Mouse (Mus musculus) T-helper 1 cell (primary cell): ENCODE measurements at regions not wholly inside any gene's neighbourhood (a gene's known extent, or its start where the extent isn't known, plus 50 kb on each side); places are given as distances from the start of the nearest gene placed in this dataset.

Source experiments
- in situ Hi-C: fragments of 300-600 bp; cut with MboI, MseI; formaldehyde crosslinking; loops from one replicate; pipeline ENCODE4 v1.15.1; 2025; ENCODE audit warnings: high pct_unique_total_duplicates

DNA sequence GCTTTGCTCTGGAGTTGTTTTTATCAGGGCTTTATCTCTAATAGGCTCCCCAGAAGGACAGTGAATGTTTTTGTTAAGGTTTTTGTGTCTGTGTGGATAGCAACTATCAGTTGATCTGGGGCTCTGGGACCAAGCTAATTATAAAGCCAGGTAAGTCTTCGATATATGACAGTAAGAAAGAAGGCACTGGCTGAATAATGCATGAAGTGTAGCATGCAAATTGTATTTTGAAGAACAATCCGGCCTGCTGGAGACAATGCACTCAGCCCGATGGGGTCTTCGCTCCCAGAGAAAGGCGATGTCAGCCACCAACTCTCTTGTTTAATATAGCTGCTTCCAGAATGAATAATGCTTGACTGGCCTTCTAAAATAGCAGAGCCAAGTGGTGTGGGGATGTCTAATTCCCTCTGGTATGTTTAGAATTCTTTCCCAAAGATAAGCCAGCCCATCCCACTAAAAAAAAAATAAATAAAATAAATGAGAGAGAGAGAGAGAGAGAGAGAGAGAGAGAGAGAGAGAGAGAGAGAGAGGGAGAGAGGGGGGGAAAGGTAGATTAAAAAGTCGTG, 68.6 kb downstream of the Dad1 start:
- in situ Hi-C loops, result loop anchor here (25.0 kb wide), 2 partner anchors 723 to 1873 kb away; partner anchors contain the start of gene Mettl3

DNA sequence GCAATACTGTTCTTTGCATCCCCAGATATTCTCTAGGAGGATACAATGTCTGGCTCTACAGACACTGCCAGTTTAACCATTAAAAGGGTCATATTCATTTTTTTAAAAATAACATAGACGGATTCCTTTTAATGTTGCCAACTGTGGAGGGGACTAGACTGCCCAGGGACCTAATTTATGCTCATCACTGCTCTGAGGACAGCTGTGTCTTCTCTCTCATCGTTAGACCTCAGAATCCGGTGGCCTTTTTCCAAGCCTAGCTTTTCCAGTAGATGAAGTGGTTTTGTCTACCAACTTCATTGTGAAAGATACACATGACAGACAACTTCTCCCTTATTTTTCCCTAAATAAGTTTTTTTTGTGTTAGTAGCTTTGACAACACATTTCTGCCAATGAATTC, 70.0 kb downstream of the Dad1 start:
- in situ Hi-C loops, result loop anchor here (25.0 kb wide), 2 partner anchors 722 to 1872 kb away; partner anchors contain the start of gene Mettl3

DNA sequence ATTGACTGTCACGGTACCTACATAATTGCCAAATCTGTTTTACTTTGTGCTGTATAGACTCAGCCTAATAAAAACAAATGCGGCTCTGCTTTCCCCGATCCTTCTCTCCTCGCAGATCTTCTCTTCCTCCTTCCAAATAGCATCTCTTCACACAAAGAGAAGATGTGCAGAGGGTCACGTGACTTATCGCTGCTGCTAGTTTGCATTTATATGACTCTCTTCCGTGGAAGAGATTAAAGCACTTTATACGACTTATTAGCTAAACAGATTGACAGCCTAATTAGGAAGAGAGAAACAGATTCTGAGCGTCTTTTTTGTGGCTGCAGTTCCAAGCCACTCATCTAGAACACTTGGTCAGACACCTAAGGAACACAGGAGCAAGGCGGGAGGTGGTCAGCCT, 71.1 kb downstream of the Dad1 start:
- in situ Hi-C loops, result loop anchor here (25.0 kb wide), 2 partner anchors 721 to 1871 kb away; partner anchors contain the start of gene Mettl3

DNA sequence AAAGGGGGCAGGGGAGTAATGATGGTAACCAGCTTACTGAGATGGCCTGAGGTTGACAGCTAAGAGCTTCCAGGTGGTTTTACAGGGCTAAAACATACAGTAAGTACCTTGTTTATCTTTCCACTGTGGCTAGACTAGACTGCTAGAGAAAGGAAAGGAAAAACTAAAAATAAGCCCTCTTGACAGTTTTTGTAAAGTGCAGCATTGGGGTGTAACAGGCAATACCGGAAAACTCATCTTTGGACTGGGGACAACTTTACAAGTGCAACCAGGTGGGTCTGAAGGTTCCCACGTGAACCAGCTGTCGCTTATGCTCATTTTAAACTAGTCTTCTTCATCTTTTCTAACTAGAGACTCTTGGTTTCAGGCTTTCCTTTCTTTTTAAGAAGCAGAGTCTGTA, 72.6 kb downstream of the Dad1 start:
- in situ Hi-C loops, result loop anchor here (25.0 kb wide), 2 partner anchors 719 to 1869 kb away; partner anchors contain the start of gene Mettl3

DNA sequence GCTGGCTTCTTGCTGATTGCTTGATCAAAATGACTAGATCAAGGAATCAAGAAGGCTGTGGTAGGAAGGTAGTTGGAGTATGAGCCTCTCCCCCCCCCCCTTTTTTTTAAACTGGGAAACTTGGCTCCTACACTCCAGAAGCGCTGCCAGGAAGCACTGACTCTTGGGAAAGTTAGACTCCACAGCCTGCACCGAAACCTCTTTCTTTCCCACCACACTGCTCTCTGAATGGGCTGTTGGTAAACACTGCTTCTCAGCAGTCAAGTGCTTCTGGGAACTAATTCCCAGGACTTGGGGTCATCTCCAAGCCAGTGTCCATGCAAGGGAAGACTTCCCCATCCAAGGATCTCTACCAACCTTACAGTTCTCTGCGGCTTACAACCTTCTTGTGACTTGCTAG, 73.2 kb downstream of the Dad1 start:
- in situ Hi-C loops, result loop anchor here (25.0 kb wide), 2 partner anchors 718 to 1868 kb away; partner anchors contain the start of gene Mettl3

DNA sequence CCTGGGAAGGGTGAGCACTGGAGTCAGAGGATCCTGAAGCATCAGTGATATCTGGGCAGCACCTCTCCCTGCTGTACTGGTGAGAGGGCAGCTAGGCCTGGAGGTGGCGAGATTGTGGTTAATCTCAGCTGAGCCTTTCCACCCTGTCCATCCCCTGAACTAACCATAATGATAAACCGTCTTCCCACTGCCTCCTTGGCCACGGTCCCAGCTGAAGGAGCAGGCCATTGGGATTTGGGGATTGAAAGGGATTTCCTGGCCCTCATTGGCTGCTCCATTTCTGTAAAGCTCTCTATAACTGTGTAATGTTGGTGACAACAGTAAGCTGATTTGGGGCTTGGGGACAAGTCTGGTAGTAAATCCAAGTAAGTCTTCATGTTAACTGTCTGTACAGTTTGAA, 73.6 kb downstream of the Dad1 start:
- in situ Hi-C loops, result loop anchor here (25.0 kb wide), 2 partner anchors 718 to 1868 kb away; partner anchors contain the start of gene Mettl3

DNA sequence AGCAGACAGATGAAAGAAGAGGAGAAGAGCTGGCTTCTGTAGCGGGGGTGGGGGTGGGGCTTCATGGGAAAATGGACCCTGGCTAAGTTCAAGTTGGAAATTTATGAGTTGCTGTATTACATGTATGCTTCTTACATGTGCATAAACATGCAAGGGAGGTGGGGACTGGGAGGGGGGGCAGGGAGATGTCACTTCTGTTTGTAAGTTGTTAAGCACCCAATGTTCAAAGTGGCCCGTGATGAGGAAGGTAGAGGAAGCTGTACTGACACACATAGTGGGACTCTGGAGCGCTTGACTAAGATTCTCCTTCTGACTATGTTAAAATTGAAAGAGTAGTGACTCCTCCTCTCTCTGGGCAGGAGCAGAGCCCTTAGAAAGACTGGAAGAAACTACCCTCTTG, 75.0 kb downstream of the Dad1 start:
- in situ Hi-C loops, result loop anchor here (25.0 kb wide), 2 partner anchors 717 to 1867 kb away; partner anchors contain the start of gene Mettl3

DNA sequence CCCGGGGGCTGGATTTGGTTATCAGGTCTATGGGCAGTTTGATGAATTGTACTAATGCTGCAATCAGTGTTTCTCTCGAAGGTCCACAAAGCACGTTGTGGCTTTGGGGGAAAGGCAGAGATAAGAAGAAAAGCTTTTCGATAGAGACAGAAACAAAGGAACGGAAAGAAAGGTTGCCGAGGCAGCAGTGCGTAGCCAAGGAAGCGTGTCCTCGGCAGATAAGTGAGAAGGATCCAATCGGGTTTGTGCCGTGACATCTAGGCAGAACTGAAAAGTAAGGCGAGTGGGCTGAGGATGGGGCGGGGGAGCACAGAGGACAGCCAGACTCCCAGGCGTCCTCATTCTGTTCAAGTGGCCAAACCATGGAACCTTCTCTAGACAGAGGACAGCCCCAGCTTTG, 77.4 kb downstream of the Dad1 start:
- in situ Hi-C loops, result loop anchor here (25.0 kb wide), 2 partner anchors 714 to 1864 kb away; partner anchors contain the start of gene Mettl3

DNA sequence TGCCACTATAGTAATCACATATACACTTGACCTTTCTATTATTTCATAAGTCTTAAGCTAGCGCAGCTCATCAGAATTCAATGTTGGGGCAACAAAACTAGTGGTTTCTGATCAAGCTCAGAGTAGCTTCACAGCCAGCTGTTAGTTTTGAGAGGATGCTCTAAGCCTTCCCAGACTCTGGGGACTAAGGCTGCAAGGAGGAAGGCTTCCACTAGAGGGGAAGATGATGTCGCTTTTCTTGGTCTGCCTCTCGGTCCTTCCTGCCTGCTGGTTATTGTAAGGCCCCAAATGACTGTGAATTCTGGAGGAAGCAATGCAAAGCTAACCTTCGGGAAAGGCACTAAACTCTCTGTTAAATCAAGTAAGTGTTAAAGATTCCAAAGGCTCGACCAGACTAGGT, 78.4 kb downstream of the Dad1 start:
- in situ Hi-C loops, result loop anchor here (25.0 kb wide), 2 partner anchors 713 to 1863 kb away; partner anchors contain the start of gene Mettl3

DNA sequence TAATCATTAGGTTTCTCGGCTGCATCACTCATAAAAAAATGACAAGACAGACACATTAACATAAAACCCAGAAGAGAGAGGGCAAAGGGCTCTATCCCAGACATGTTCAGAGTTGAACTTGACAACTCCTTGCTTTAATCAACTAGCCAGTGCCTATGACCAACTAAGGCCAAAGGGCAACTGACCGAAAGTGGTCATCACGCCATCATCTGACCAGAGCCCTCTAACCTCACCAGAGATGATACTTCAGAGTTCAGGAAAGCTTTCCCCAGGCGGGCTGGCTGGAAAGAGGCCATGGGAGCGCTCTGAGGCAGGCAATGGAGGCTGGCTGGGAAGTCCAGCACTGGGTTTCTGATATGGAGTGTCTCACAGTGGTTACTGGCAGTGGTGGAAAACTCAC, 80.6 kb downstream of the Dad1 start:
- in situ Hi-C loops, result no loop called here

- in situ Hi-C loops, result no loop called here
Measured at GRCm38 (mm10) chr14:54169254-54169653, 84.7 kb downstream of the Dad1 start.

DNA sequence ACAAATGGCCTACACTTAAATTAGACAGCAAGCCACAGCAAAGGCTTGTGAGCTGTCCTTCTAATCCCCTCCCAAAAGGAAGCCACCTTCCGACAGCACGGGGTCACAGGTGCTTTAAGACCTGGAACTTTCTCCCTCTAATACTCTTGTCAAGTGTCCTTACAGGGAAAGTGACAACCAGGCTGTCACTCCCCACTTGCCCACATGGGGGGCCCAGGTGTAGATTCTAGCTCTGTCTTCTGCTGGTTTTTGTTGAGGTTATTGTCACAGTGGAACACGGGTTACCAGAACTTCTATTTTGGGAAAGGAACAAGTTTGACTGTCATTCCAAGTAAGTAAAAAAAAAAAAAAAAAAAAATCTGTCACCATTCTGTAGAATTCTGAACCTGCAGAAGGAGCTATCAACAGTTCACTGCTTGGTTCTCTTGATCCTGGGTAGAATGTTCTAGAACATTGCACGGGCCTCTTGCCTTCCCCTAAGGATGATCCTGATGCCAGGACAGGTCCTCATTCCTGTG, 85.4 kb downstream of the Dad1 start:
- in situ Hi-C loops, result no loop called here

- in situ Hi-C loops, result no loop called here
Measured at GRCm38 (mm10) chr14:54166057-54166456, 87.8 kb downstream of the Dad1 start.

DNA sequence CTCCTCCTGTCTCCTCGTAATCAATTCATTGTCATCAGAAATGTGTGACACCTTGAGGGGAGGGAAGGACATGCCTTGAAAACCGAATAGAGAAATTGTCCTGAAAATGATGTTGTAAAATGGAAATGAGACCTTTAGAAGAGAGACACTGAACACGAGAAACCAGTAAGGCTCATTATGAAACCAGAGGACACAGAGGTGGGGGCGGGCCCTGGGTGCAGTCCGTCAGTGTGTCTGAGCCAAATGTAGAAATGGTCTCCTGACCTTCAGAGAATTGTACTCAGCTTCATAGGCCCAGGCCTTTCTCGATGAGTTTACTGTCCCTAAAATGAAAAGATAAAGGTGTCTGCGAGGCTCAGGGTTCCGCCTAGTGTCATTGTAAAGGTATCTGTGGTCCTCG, 89.0 kb downstream of the Dad1 start:
- in situ Hi-C loops, result no loop called here

- in situ Hi-C loops, result no loop called here
Measured at GRCm38 (mm10) chr14:54161916-54162315, 92.0 kb downstream of the Dad1 start.

GRCm38 (mm10) chr14:54161206-54161605, 92.7 kb downstream of the Dad1 start:
- in situ Hi-C loops, result no loop called here

GRCm38 (mm10) chr14:54159816-54160215, 94.1 kb downstream of the Dad1 start:
- in situ Hi-C loops, result loop anchor here (5.0 to 10.0 kb wide), 2 partner anchors 283 to 395 kb away; no protein-coding TSS in a partner anchor

DNA sequence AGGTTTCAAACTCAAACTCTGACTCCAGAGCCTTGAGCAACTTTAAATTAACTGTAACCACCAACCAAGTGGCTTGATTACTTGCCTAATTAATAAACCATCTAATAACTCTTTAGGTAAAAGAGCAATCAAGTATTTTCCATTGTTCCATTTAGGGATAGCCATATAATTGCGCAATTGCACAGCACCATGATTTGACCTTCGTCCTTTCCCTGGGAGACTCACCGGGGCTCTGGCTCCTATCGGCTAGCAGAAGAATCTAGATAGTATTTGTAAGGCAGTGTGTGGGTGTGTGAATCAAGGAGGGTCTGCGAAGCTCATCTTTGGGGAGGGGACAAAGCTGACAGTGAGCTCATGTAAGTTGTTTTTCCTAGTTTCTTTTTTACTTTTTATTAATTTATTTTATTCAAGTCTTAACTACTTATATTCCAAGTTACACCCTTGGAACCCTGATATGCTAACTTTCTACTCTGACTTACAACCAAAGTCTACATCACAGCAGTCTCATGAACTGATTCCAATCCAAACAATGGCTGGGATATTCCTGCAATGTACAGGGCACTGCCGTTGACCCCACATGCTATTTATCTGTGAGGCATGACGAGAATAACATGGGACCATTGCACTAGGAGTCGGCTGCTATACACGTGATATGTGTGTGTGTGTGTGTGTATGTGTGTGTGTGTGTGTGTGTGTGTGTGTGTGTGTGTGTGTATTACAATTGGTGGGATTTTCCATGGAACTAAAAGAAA, 95.5 kb downstream of the Dad1 start:
- in situ Hi-C loops, result loop anchor here (5.0 to 10.0 kb wide), 2 partner anchors 281 to 394 kb away; no protein-coding TSS in a partner anchor

GRCm38 (mm10) chr14:54156536-54156935, 97.4 kb downstream of the Dad1 start:
- in situ Hi-C loops, result loop anchor here (5.0 to 10.0 kb wide), 2 partner anchors 279 to 392 kb away; no protein-coding TSS in a partner anchor

- in situ Hi-C loops, result loop anchor here (10.0 kb wide), 1 partner anchor 388 kb away; no protein-coding TSS in a partner anchor
Measured at GRCm38 (mm10) chr14:54152485-54153235, 101.2 kb downstream of the Dad1 start.

- in situ Hi-C loops, result loop anchor here (10.0 kb wide), 1 partner anchor 387 kb away; no protein-coding TSS in a partner anchor
Measured at GRCm38 (mm10) chr14:54151921-54152320, 102.0 kb downstream of the Dad1 start.
